Mouse (Mus musculus): Measurements from ENCODE around the gene Samd5. TPM values are rescaled to one million over a fixed set of nuclear protein-coding genes. Genes with fewer than 3 reads are reported as not detected.

Samd5 gene
- polyA plus RNA-seq, 1 experiment from 2014 or later: 6.8 TPM

- Histone ChIP-seq H3K4me2 (replicated peaks; ENCODE audit: low read depth, low read length) (no peak overlapping the region), H3K9me3 (ENCODE audit: control insufficient read depth, low read length) (no peaks in the 10 kb centered on the region), H3K4me1 (ENCODE audit: control insufficient read depth, insufficient read depth, low read length) (no peaks in the 10 kb centered on the region), H3K4me3 (ENCODE audit: low read length) (no peak overlapping the region), H3K36me3 (ENCODE audit: control insufficient read depth, insufficient read depth, low read length) (no peaks in the 10 kb centered on the region), H3K27me3 (ENCODE audit: control insufficient read depth, insufficient read depth, low read length) (no peaks in the 10 kb centered on the region), H3K27ac (ENCODE audit: low read depth, low read length) (no peak overlapping the region), H3K9ac (ENCODE audit: low read depth, low read length) (no peak overlapping the region)
- 94% methylated on average over 5 of the region's 5 CpGs for WGBS
- no peak for ATAC-seq (ENCODE audit: low FRiP score, low TSS enrichment)
These were observed 69.4 kb downstream of the Samd5 start for GRCm38 (mm10) chr10:9605635-9606034.

GRCm38 (mm10) chr10:9603290-9603689, 71.7 kb downstream of the Samd5 start:
- ATAC-seq (ENCODE audit: low FRiP score, low TSS enrichment): no peak
- Histone ChIP-seq H3K4me2 (replicated peaks; ENCODE audit: low read depth, low read length) (no peak overlapping the region), H3K4me1 (ENCODE audit: control insufficient read depth, insufficient read depth, low read length) (no peaks in the 10 kb centered on the region), H3K27me3 (ENCODE audit: control insufficient read depth, insufficient read depth, low read length) (no peaks in the 10 kb centered on the region), H3K9me3 (ENCODE audit: control insufficient read depth, low read length) (no peaks in the 10 kb centered on the region), H3K4me3 (ENCODE audit: low read length) (no peak overlapping the region), H3K27ac (ENCODE audit: low read depth, low read length) (no peak overlapping the region), H3K36me3 (ENCODE audit: control insufficient read depth, insufficient read depth, low read length) (no peaks in the 10 kb centered on the region), H3K9ac (ENCODE audit: low read depth, low read length) (no peak overlapping the region)
- 67% methylated on average over 5 of the region's 5 CpGs for WGBS

- Histone ChIP-seq H3K36me3 (ENCODE audit: control insufficient read depth, insufficient read depth, low read length) (no peaks in the 10 kb centered on the region), H3K4me3 (ENCODE audit: low read length) (no peak overlapping the region), H3K27ac (ENCODE audit: low read depth, low read length) (no peak overlapping the region), H3K9me3 (ENCODE audit: control insufficient read depth, low read length) (no peaks in the 10 kb centered on the region), H3K4me2 (replicated peaks; ENCODE audit: low read depth, low read length) (no peak overlapping the region), H3K4me1 (ENCODE audit: control insufficient read depth, insufficient read depth, low read length) (no peaks in the 10 kb centered on the region), H3K9ac (ENCODE audit: low read depth, low read length) (no peak overlapping the region), H3K27me3 (ENCODE audit: control insufficient read depth, insufficient read depth, low read length) (no peaks in the 10 kb centered on the region)
- 80% methylated on average over 5 of the region's 5 CpGs for WGBS
- ATAC-seq (ENCODE audit: low FRiP score, low TSS enrichment): no peak
These were observed 72.2 kb downstream of the Samd5 start for GRCm38 (mm10) chr10:9602845-9603244.

GRCm38 (mm10) chr10:9602389-9602788, 72.6 kb downstream of the Samd5 start:
- WGBS: 92% methylated on average over 4 of the region's 4 CpGs
- Histone ChIP-seq H3K27ac (ENCODE audit: low read depth, low read length) (no peak overlapping the region), H3K27me3 (ENCODE audit: control insufficient read depth, insufficient read depth, low read length) (no peaks in the 10 kb centered on the region), H3K4me1 (ENCODE audit: control insufficient read depth, insufficient read depth, low read length) (no peaks in the 10 kb centered on the region), H3K4me3 (ENCODE audit: low read length) (no peak overlapping the region), H3K36me3 (ENCODE audit: control insufficient read depth, insufficient read depth, low read length) (no peaks in the 10 kb centered on the region), H3K4me2 (replicated peaks; ENCODE audit: low read depth, low read length) (no peak overlapping the region), H3K9ac (ENCODE audit: low read depth, low read length) (no peak overlapping the region), H3K9me3 (ENCODE audit: control insufficient read depth, low read length) (no peaks in the 10 kb centered on the region)
- ATAC-seq (ENCODE audit: low FRiP score, low TSS enrichment): no peak

GRCm38 (mm10) chr10:9596228-9596627, 78.8 kb downstream of the Samd5 start:
- H3K36me3 ChIP-seq (ENCODE audit: control insufficient read depth, insufficient read depth, low read length): no peaks in the 10 kb centered on the region
- no peak overlapping the region for H3K4me2 ChIP-seq (replicated peaks; ENCODE audit: low read depth, low read length)
- H3K9ac ChIP-seq (ENCODE audit: low read depth, low read length): no peak overlapping the region
- WGBS: 92% methylated on average over 5 of the region's 5 CpGs
- no peaks in the 10 kb centered on the region for H3K9me3 ChIP-seq (ENCODE audit: control insufficient read depth, low read length)
- no peak for ATAC-seq (ENCODE audit: low FRiP score, low TSS enrichment)
- no peak overlapping the region for H3K4me3 ChIP-seq (ENCODE audit: low read length)
- H3K27me3 ChIP-seq (ENCODE audit: control insufficient read depth, insufficient read depth, low read length): no peaks in the 10 kb centered on the region
- no peak overlapping the region for H3K27ac ChIP-seq (ENCODE audit: low read depth, low read length)
- no peaks in the 10 kb centered on the region for H3K4me1 ChIP-seq (ENCODE audit: control insufficient read depth, insufficient read depth, low read length)

- no peak overlapping the region for H3K9ac ChIP-seq (ENCODE audit: low read depth, low read length)
- WGBS: 88% methylated on average over 4 of the region's 4 CpGs
- H3K27me3 ChIP-seq (ENCODE audit: control insufficient read depth, insufficient read depth, low read length): no peaks in the 10 kb centered on the region
- H3K4me1 ChIP-seq (ENCODE audit: control insufficient read depth, insufficient read depth, low read length): no peaks in the 10 kb centered on the region
- no peak overlapping the region for H3K27ac ChIP-seq (ENCODE audit: low read depth, low read length)
- H3K36me3 ChIP-seq (ENCODE audit: control insufficient read depth, insufficient read depth, low read length): no peaks in the 10 kb centered on the region
- no peaks in the 10 kb centered on the region for H3K9me3 ChIP-seq (ENCODE audit: control insufficient read depth, low read length)
- no peak for ATAC-seq (ENCODE audit: low FRiP score, low TSS enrichment)
- no peak overlapping the region for H3K4me2 ChIP-seq (replicated peaks; ENCODE audit: low read depth, low read length)
- H3K4me3 ChIP-seq (ENCODE audit: low read length): no peak overlapping the region
These were observed 80.3 kb downstream of the Samd5 start for GRCm38 (mm10) chr10:9594666-9595065.

GRCm38 (mm10) chr10:9590606-9591005, 84.4 kb downstream of the Samd5 start:
- H3K4me2 ChIP-seq (replicated peaks; ENCODE audit: low read depth, low read length): no peak overlapping the region
- WGBS: 97% methylated on average over 2 of the region's 2 CpGs
- no peak for ATAC-seq (ENCODE audit: low FRiP score, low TSS enrichment)
- H3K27ac ChIP-seq (ENCODE audit: low read depth, low read length): no peak overlapping the region
- no peak overlapping the region for H3K4me3 ChIP-seq (ENCODE audit: low read length)
- H3K27me3 ChIP-seq (ENCODE audit: control insufficient read depth, insufficient read depth, low read length): no peaks in the 10 kb centered on the region
- no peaks in the 10 kb centered on the region for H3K4me1 ChIP-seq (ENCODE audit: control insufficient read depth, insufficient read depth, low read length)
- no peak overlapping the region for H3K9ac ChIP-seq (ENCODE audit: low read depth, low read length)
- no peaks in the 10 kb centered on the region for H3K9me3 ChIP-seq (ENCODE audit: control insufficient read depth, low read length)
- no peaks in the 10 kb centered on the region for H3K36me3 ChIP-seq (ENCODE audit: control insufficient read depth, insufficient read depth, low read length)

- no peak for ATAC-seq (ENCODE audit: low FRiP score, low TSS enrichment)
These were observed 88.7 kb downstream of the Samd5 start for GRCm38 (mm10) chr10:9586328-9586727.

GRCm38 (mm10) chr10:9579374-9579773, 95.6 kb downstream of the Samd5 start:
- H3K4me2 ChIP-seq (replicated peaks; ENCODE audit: low read depth, low read length): no peak overlapping the region
- H3K4me3 ChIP-seq (ENCODE audit: low read length): no peak overlapping the region
- 90% methylated on average over 5 of the region's 5 CpGs for WGBS
- H3K9me3 ChIP-seq (ENCODE audit: control insufficient read depth, low read length): no peaks in the 10 kb centered on the region
- H3K27me3 ChIP-seq (ENCODE audit: control insufficient read depth, insufficient read depth, low read length): no peaks in the 10 kb centered on the region
- H3K9ac ChIP-seq (ENCODE audit: low read depth, low read length): no peak overlapping the region
- H3K27ac ChIP-seq (ENCODE audit: low read depth, low read length): no peak overlapping the region
- ATAC-seq (ENCODE audit: low FRiP score, low TSS enrichment): no peak
- H3K4me1 ChIP-seq (ENCODE audit: control insufficient read depth, insufficient read depth, low read length): no peaks in the 10 kb centered on the region
- H3K36me3 ChIP-seq (ENCODE audit: control insufficient read depth, insufficient read depth, low read length): no peaks in the 10 kb centered on the region

More at GRCm38 (mm10) chr10:9586328-9586727, 88.7 kb downstream of the Samd5 start:
- no peaks in the 10 kb centered on the region for H3K36me3 ChIP-seq (ENCODE audit: control insufficient read depth, insufficient read depth, low read length)
- no peak overlapping the region for H3K4me2 ChIP-seq (replicated peaks; ENCODE audit: low read depth, low read length)
- H3K27me3 ChIP-seq (ENCODE audit: control insufficient read depth, insufficient read depth, low read length): no peaks in the 10 kb centered on the region
- H3K9me3 ChIP-seq (ENCODE audit: control insufficient read depth, low read length): no peaks in the 10 kb centered on the region
- no peak overlapping the region for H3K9ac ChIP-seq (ENCODE audit: low read depth, low read length)
- no peaks in the 10 kb centered on the region for H3K4me1 ChIP-seq (ENCODE audit: control insufficient read depth, insufficient read depth, low read length)
- 64% methylated on average over 5 of the region's 5 CpGs for WGBS
- H3K4me3 ChIP-seq (ENCODE audit: low read length): no peak overlapping the region
- H3K27ac ChIP-seq (ENCODE audit: low read depth, low read length): no peak overlapping the region
